Mouse (Mus musculus) olfactory bulb, adult 2 months (tissue): ENCODE results near the gene Ubl7. TPM values are rescaled to one million over a fixed set of nuclear protein-coding genes. Genes with fewer than 3 reads are reported as not detected.

ENCODE experiments used
- H3K27ac ChIP-seq: fragments of 200-500 bp; 2 replicates; pipeline ENCODE4 v1.5.1; 2012; ENCODE audit warnings: low read depth, low read length; ENCODE audit not compliant: insufficient read depth
- H3K4me1 ChIP-seq: fragments of 200-500 bp; 2 replicates; pipeline ENCODE4 v1.6.1; 2012; ENCODE audit warnings: low read length; ENCODE audit not compliant: control insufficient read depth, insufficient read depth
- H3K4me3 ChIP-seq: fragments of 200-500 bp; 2 replicates; pipeline ENCODE4 v1.5.1; 2012; ENCODE audit warnings: mild to moderate bottlenecking, low read depth, low read length, moderate library complexity; ENCODE audit not compliant: insufficient read depth
- CTCF ChIP-seq: fragments of 200-500 bp; IDR thresholded peaks from 2 replicates; pipeline ENCODE4 v1.5.1; 2012; ENCODE audit warnings: low read depth, mild to moderate bottlenecking, low read length, moderate library complexity; ENCODE audit not compliant: insufficient read depth
- POLR2A ChIP-seq: fragments of 200-500 bp; IDR thresholded peaks from 2 replicates; pipeline ENCODE4 v1.6.1; 2012; ENCODE audit warnings: mild to moderate bottlenecking, low read depth, low read length, moderate library complexity; ENCODE audit not compliant: insufficient read depth
- WGBS: fragments of 180-500 bp; shearing (Covaris S2); methylation state at CpG from one replicate; pipeline ENCODE4 v1.1.7; 2018; 5-methylcytosine and 5-hydroxymethylcytosine counted together
- polyA plus RNA-seq: library from polyadenylated mRNA; stranded (reverse); fragments of >200 nt; gene quantifications from 2 replicates; pipeline ENCODE4 v1.2.4, GENCODE M21; 2012; ENCODE audit warnings: low replicate concordance; ENCODE audit not compliant: missing spikeins, insufficient read depth, insufficient read length

Gene Ubl7
- not detected in 2 replicates for polyA plus RNA-seq

GRCm38 (mm10) chr9:57910254-57911160 lies at the start of gene Ubl7:
Gene Ubl7, plus strand, starts transcription at chr9:57910979.
- Histone ChIP-seq H3K4me3 (peak within 1 kb of the TSS; percentile 81), H3K4me1 (peaks cover 6% of the 10 kb centered on the region; the same call in 1 of the 2 replicates), H3K27ac (peak within 1 kb of the TSS; percentile 67)
- TF ChIP-seq POLR2A: peak; percentile 88
- TF ChIP-seq CTCF: no peak
- 1% methylated on average over 47 of the region's 47 CpGs for WGBS

- WGBS: 8% methylated on average over 9 of the region's 9 CpGs
- Histone ChIP-seq H3K27ac (no peak overlapping the region), H3K4me3 (no peak overlapping the region), H3K4me1 (no peaks in the 10 kb centered on the region)
- no peak; the same call in 1 of the 2 replicates for TF ChIP-seq CTCF
- TF ChIP-seq POLR2A: no peak
Measured at GRCm38 (mm10) chr9:57861951-57862471, 48.8 kb upstream of the Ubl7 start.

- no peak overlapping the region for H3K27ac ChIP-seq
- no peak for TF ChIP-seq POLR2A
- no peak for TF ChIP-seq CTCF
- no peak overlapping the region for H3K4me3 ChIP-seq
- H3K4me1 ChIP-seq: no peaks in the 10 kb centered on the region
Measured at GRCm38 (mm10) chr9:57864336-57864735, 46.4 kb upstream of the Ubl7 start.

GRCm38 (mm10) chr9:57866530-57866929 lies 44.2 kb upstream of the Ubl7 start:
- Histone ChIP-seq H3K4me1 (no peaks in the 10 kb centered on the region), H3K4me3 (no peak overlapping the region), H3K27ac (no peak overlapping the region)
- WGBS: 53% methylated on average over 7 of the region's 7 CpGs
- no peak for TF ChIP-seq POLR2A
- TF ChIP-seq CTCF: no peak

GRCm38 (mm10) chr9:57867236-57867635 lies 43.5 kb upstream of the Ubl7 start:
- no peak overlapping the region for H3K4me3 ChIP-seq
- no peaks in the 10 kb centered on the region for H3K4me1 ChIP-seq
- WGBS: 42% methylated on average over 4 of the region's 4 CpGs
- no peak overlapping the region for H3K27ac ChIP-seq
- TF ChIP-seq POLR2A: no peak
- TF ChIP-seq CTCF: no peak

- Histone ChIP-seq H3K4me3 (no peak overlapping the region), H3K27ac (no peak overlapping the region), H3K4me1 (no peaks in the 10 kb centered on the region)
- 70% methylated on average over 5 of the region's 5 CpGs for WGBS
- TF ChIP-seq POLR2A: no peak
- TF ChIP-seq CTCF: no peak
Measured at GRCm38 (mm10) chr9:57867880-57868279, 42.9 kb upstream of the Ubl7 start.

- H3K4me1 ChIP-seq: no peaks in the 10 kb centered on the region
- 88% methylated on average over 6 of the region's 6 CpGs for WGBS
- no peak for TF ChIP-seq POLR2A
Measured at GRCm38 (mm10) chr9:57868767-57869166, 42.0 kb upstream of the Ubl7 start.

GRCm38 (mm10) chr9:57870273-57870816 lies 40.4 kb upstream of the Ubl7 start:
- no peak for TF ChIP-seq POLR2A
- TF ChIP-seq CTCF: no peak
- Histone ChIP-seq H3K27ac (no peak overlapping the region), H3K4me3 (no peak overlapping the region), H3K4me1 (no peaks in the 10 kb centered on the region)
- 57% methylated on average over 2 of the region's 2 CpGs for WGBS

More at GRCm38 (mm10) chr9:57868767-57869166, 42.0 kb upstream of the Ubl7 start:
- H3K27ac ChIP-seq: no peak overlapping the region
- no peak overlapping the region for H3K4me3 ChIP-seq

- H3K4me1 ChIP-seq: no peaks in the 10 kb centered on the region
- no peak overlapping the region for H3K4me3 ChIP-seq
- no peak for TF ChIP-seq POLR2A
- no peak for TF ChIP-seq CTCF
- no peak overlapping the region for H3K27ac ChIP-seq
- WGBS: 85% methylated on average over 5 of the region's 5 CpGs
Measured at GRCm38 (mm10) chr9:57874134-57874533, 36.6 kb upstream of the Ubl7 start.
